Mouse (Mus musculus) cerebellum, adult 2 months (tissue): ENCODE results near the gene Rbl1.
A peak's percentile ranks its signal among the peaks of the same experiment; 100 is the strongest.

ENCODE experiments used
- CTCF ChIP-seq: fragments of 200-500 bp; IDR thresholded peaks from 2 replicates; pipeline ENCODE4 v1.5.1; 2011; ENCODE audit warnings: low read depth, mild to moderate bottlenecking, control low read depth, low read length, moderate library complexity, borderline replicate concordance; ENCODE audit not compliant: insufficient read depth
- POLR2A ChIP-seq: fragments of 200-500 bp; IDR thresholded peaks from 2 replicates; pipeline ENCODE4 v1.6.1; 2011; ENCODE audit warnings: low read length, control low read depth, borderline replicate concordance; ENCODE audit not compliant: insufficient read depth

- TF ChIP-seq CTCF: peak; percentile 39; the same call in 1 of the 2 replicates
- TF ChIP-seq POLR2A: no peak
Measured at GRCm38 (mm10) chr2:157116964-157117363, 87.4 kb downstream of the Rbl1 start.
